Mouse (Mus musculus) midbrain, embryonic 11.5 days (tissue): ENCODE measurements around the gene Sphk1. TPM values are rescaled to one million over a fixed set of nuclear protein-coding genes. Genes with fewer than 3 reads are reported as not detected.
"Not testable (repeated sequence)": the region's sequence is repeated elsewhere in the genome, so short reads cannot be mapped to it uniquely, and the experiment has no call there.

Source experiments
- ATAC-seq: fragments of 200-750 bp; cut with Nextera tagmentation; 2 replicates; pipeline ENCODE4 v1.8.0; 2017; ENCODE audit warnings: moderate TSS enrichment, moderate library complexity; ENCODE audit not compliant: low FRiP score
- DNase-seq: peaks from one replicate; pipeline ENCODE4 v3.0.0; 2015; ENCODE audit warnings: low spot score; ENCODE audit errors: missing footprints
- H3K27ac ChIP-seq: fragments of 300-500 bp; sonication (generic); 2 replicates; pipeline ENCODE4 v1.5.1; 2014; ENCODE audit warnings: low read depth, low read length
- H3K27me3 ChIP-seq: fragments of 300-500 bp; sonication (generic); 2 replicates; pipeline ENCODE4 v1.6.1; 2014; ENCODE audit warnings: mild to moderate bottlenecking, low read length, moderate library complexity, mixed read lengths; ENCODE audit not compliant: control insufficient read depth, insufficient read depth
- H3K36me3 ChIP-seq: fragments of 300-500 bp; sonication (generic); 2 replicates; pipeline ENCODE4 v1.6.1; 2014; ENCODE audit warnings: mild to moderate bottlenecking, low read length, moderate library complexity, mixed read lengths; ENCODE audit not compliant: control insufficient read depth, insufficient read depth
- H3K4me1 ChIP-seq: fragments of 300-500 bp; sonication (generic); 2 replicates; pipeline ENCODE4 v1.6.1; 2014; ENCODE audit warnings: low read length; ENCODE audit not compliant: control insufficient read depth, insufficient read depth
- H3K4me2 ChIP-seq: fragments of 300-500 bp; sonication (generic); 2 replicates; pipeline ENCODE4 v1.6.1; 2014; ENCODE audit warnings: mild to moderate bottlenecking, moderate library complexity
- H3K4me3 ChIP-seq: fragments of 300-500 bp; sonication (generic); 2 replicates; pipeline ENCODE4 v1.5.1; 2014; ENCODE audit warnings: low read depth, low read length
- H3K9ac ChIP-seq: fragments of 300-500 bp; sonication (generic); 2 replicates; pipeline ENCODE4 v1.6.1; 2014; ENCODE audit warnings: low read length
- H3K9me3 ChIP-seq: fragments of 300-500 bp; sonication (generic); 2 replicates; pipeline ENCODE4 v1.6.1; 2016; ENCODE audit warnings: low read length; ENCODE audit not compliant: control insufficient read depth
- WGBS: fragments of 180-500 bp; shearing (Covaris S2); extraction: QIAGEN DNeasy Blood & Tissue Kit; methylation state at CpG from one replicate; pipeline ENCODE4 v1.1.7; 2014; 5-methylcytosine and 5-hydroxymethylcytosine counted together
- polyA plus RNA-seq: library from polyadenylated mRNA; unstranded; fragments of >200 nt; fragmentation: Nextera tagmentation; extraction: Ambion mirVana; gene quantifications from 2 replicates; pipeline ENCODE4 v1.2.1, GENCODE M21; 2014

Gene Sphk1
- polyA plus RNA-seq, 1 experiment from 2014 or later = 7.1 TPM

GRCm38 (mm10) chr11:116491338-116491737, 39.4 kb upstream of the Sphk1 start:
- H3K27me3 ChIP-seq = no peaks in the 10 kb centered on the region
- DNase-seq (no peak), ATAC-seq (no peak)
- WGBS = 69% methylated on average over 6 of the region's 6 CpGs
- peaks cover 6% of the 10 kb centered on the region for H3K4me1 ChIP-seq
- 0 out of 2 replicates have a peak, but pooled peaks cover 4% of the 10 kb centered on the region for H3K36me3 ChIP-seq
- no peak overlapping the region for H3K4me3 ChIP-seq
- no peak overlapping the region for H3K9ac ChIP-seq
- H3K4me2 ChIP-seq = no peak overlapping the region
- no peaks in the 10 kb centered on the region for H3K9me3 ChIP-seq
- H3K27ac ChIP-seq = no peak overlapping the region

- not testable (repeated sequence) for H3K4me3 ChIP-seq, DNase-seq, H3K27me3 ChIP-seq, H3K27ac ChIP-seq, ATAC-seq, H3K9ac ChIP-seq, H3K9me3 ChIP-seq, H3K36me3 ChIP-seq, H3K4me1 ChIP-seq, H3K4me2 ChIP-seq
- WGBS = 100% methylated on average over 1 of the region's 1 CpGs
These were observed 38.2 kb upstream of the Sphk1 start for GRCm38 (mm10) chr11:116492507-116492906.

DNA sequence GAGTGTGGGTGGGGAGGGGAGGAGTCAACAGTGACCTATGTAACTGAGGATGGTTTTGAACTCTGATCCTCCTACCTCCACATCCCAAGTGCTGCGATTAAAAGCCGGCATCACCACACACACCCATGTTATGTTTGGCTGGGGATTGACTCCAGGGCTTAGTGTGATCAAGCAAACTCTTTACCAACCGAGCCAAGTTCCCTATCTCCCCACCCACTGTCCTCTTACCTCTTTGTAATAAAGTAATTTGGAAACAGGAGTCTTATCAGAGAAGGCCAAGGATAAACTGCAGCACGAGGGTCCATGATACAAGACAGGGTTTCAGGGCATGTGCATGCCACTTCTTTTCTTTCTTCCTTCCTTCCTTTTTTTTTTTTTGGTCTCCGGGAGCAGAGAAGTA, 37.5 kb upstream of the Sphk1 start:
- Histone ChIP-seq H3K4me2 (no peak overlapping the region), H3K36me3 (no peaks in the 10 kb centered on the region), H3K9ac (no peak overlapping the region), H3K4me3 (no peak overlapping the region), H3K4me1 (peaks cover 6% of the 10 kb centered on the region), H3K27ac (no peak overlapping the region), H3K9me3 (no peaks in the 10 kb centered on the region), H3K27me3 (no peaks in the 10 kb centered on the region)
- WGBS = 80% methylated on average over 5 of the region's 5 CpGs
- ATAC-seq = no peak
- DNase-seq = no peak

- DNase-seq (peak; percentile 96), ATAC-seq (no peak)
- no peak within 1 kb of the TSS for H3K4me3 ChIP-seq
- no peak within 1 kb of the TSS for H3K4me2 ChIP-seq
- H3K27ac ChIP-seq = peak within 1 kb of the TSS; percentile 16
- 29% methylated on average over 4 of the region's 4 CpGs for WGBS
- H3K27me3 ChIP-seq = no peaks in the 10 kb centered on the region
- H3K9me3 ChIP-seq = no peaks in the 10 kb centered on the region
- no peak within 1 kb of the TSS for H3K9ac ChIP-seq
- H3K4me1 ChIP-seq = peaks cover 6% of the 10 kb centered on the region
- no peaks in the 10 kb centered on the region for H3K36me3 ChIP-seq
These were observed 36.9 kb upstream of the Sphk1 start, which contains the start of gene Prpsap1 for GRCm38 (mm10) chr11:116493795-116494252. Gene Prpsap1 (minus strand): TSS chr11:116494202.

- no peak overlapping the region for H3K9ac ChIP-seq
- 64% methylated on average over 13 of the region's 13 CpGs for WGBS
- no peak overlapping the region for H3K4me2 ChIP-seq
- H3K27me3 ChIP-seq = no peaks in the 10 kb centered on the region
- no peaks in the 10 kb centered on the region for H3K9me3 ChIP-seq
- no peak overlapping the region for H3K4me3 ChIP-seq
- no peaks in the 10 kb centered on the region for H3K36me3 ChIP-seq
- peaks cover 3% of the 10 kb centered on the region; the same call in 1 of the 2 replicates for H3K4me1 ChIP-seq
- ATAC-seq = no peak
- no peak for DNase-seq
- H3K27ac ChIP-seq = peak overlapping the region; percentile 16; the same call in 1 of the 2 replicates
These were observed 36.1 kb upstream of the Sphk1 start for GRCm38 (mm10) chr11:116494474-116495174.

GRCm38 (mm10) chr11:116497313-116497712, 33.4 kb upstream of the Sphk1 start:
- no peak for ATAC-seq
- 89% methylated on average over 4 of the region's 4 CpGs for WGBS
- no peak overlapping the region for H3K27ac ChIP-seq
- H3K4me1 ChIP-seq = no peaks in the 10 kb centered on the region
- H3K9me3 ChIP-seq = no peaks in the 10 kb centered on the region
- H3K36me3 ChIP-seq = no peaks in the 10 kb centered on the region
- no peak overlapping the region for H3K4me3 ChIP-seq
- no peaks in the 10 kb centered on the region for H3K27me3 ChIP-seq
- DNase-seq = no peak
- H3K9ac ChIP-seq = no peak overlapping the region
- no peak overlapping the region for H3K4me2 ChIP-seq

GRCm38 (mm10) chr11:116498596-116498995, 32.1 kb upstream of the Sphk1 start:
- H3K4me3 ChIP-seq = peak overlapping the region; percentile 8; the same call in 1 of the 2 replicates

DNA sequence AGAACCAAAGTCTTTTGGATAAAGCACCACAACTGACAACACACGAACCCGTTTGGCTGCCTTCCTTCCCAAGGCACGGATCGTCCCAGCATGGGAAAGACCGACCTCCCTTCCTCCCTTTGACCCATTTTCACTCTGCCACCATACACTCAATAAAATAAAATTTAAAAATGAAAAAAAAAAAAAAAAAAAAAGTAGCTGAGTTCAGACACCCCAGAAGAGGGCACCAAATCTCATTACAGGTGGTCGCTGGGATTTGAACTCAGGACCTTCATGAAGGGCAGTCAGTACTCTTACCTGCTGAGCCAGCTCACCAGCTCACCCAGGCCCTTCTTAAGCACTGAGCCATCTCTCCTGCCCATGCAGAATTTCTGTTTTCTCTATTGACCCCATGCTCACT, 31.7 kb upstream of the Sphk1 start:
- Histone ChIP-seq H3K27me3 (no peaks in the 10 kb centered on the region), H3K4me1 (no peaks in the 10 kb centered on the region), H3K27ac (no peak overlapping the region), H3K9ac (no peak overlapping the region), H3K9me3 (no peaks in the 10 kb centered on the region), H3K4me2 (no peak overlapping the region), H3K4me3 (0 out of 2 replicates have a peak overlapping the region, but pooled peaks have one; percentile 8), H3K36me3 (no peaks in the 10 kb centered on the region)
- DNase-seq = no peak
- WGBS = 43% methylated on average over 6 of the region's 6 CpGs
- ATAC-seq = no peak

More at GRCm38 (mm10) chr11:116498596-116498995, 32.1 kb upstream of the Sphk1 start:
- DNase-seq (peak; percentile 84), ATAC-seq (no peak)
- Histone ChIP-seq H3K4me2 (peak overlapping the region; percentile 17; the same call in 1 of the 2 replicates), H3K4me1 (no peaks in the 10 kb centered on the region), H3K9ac (no peak overlapping the region), H3K27ac (no peak overlapping the region), H3K27me3 (no peaks in the 10 kb centered on the region), H3K9me3 (no peaks in the 10 kb centered on the region), H3K36me3 (no peaks in the 10 kb centered on the region)
- 25% methylated on average over 34 of the region's 34 CpGs for WGBS

DNA sequence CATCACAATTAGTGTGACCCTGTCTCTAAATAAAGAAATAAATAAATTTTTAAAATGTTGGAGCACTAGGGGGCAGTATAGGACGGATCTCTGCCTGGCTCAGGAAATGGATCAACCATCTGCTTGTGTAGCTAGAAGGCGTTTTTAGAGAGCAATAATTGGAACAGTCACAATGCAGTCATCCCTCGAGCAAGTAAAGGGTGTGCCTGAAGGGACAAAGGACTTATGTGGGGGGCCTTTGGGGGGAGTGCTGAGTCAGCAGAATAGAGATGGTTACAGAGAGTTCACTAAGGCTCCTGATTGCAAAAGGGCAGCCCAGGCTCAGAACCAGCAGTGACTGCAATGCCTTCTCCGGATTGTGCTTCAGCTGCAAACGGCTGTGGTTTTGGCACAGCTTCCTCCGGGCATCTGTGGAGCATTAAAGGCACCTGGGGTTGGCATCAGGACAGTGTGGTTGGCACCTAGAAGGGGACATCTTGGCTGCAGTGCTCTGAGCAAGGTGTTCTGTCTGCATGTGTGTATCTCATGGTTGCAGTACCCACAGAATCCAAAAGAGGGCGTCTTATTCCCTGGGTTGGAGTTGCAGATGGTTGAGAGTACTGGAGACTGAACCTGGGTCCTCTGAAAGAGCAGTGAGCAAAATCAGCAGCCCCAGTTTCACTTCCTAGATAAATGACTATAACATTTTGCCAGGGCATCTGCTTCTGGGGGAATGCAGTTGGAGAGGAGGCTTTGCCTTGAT, 29.5 kb upstream of the Sphk1 start:
- Histone ChIP-seq H3K36me3 (no peaks in the 10 kb centered on the region), H3K9ac (no peak overlapping the region), H3K4me2 (no peak overlapping the region), H3K9me3 (no peaks in the 10 kb centered on the region), H3K4me1 (no peaks in the 10 kb centered on the region), H3K27me3 (no peaks in the 10 kb centered on the region), H3K27ac (no peak overlapping the region), H3K4me3 (no peak overlapping the region)
- ATAC-seq (no peak), DNase-seq (peak; percentile 93)
- 31% methylated on average over 7 of the region's 7 CpGs for WGBS
